Mouse (Mus musculus): ENCODE data around the gene Plekhm1.
"Not testable (repeated sequence)": the region's sequence is repeated elsewhere in the genome, so short reads cannot be mapped to it uniquely, and the experiment has no call there.

Plekhm1 gene

GRCm38 (mm10) chr11:103411981-103412949 lies at the start of gene Plekhm1:
Gene Plekhm1, minus strand, starts transcription at chr11:103412687.
- peak; percentile 98 for DNase-seq

DNA sequence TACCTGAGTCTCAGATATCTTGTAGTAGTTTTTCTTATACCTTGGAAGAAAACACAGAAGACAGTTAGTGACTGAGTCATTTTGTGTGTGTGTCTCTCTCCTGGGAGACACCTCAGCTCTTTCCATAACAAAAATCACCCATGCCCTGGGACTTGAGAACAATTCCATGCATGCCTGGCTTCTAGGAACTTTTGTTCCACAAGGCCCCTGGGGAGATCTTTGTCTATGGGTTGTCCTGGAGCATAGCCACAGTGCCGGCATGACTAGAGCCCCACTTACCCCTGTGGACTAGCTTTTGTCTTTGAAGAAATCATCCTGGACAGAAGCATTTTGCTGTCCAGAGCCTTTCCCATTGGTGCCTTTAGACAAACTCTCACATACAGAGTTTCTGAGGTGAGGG lies 38.6 kb upstream of the Plekhm1 start:
- not testable (repeated sequence) for DNase-seq

GRCm38 (mm10) chr11:103449721-103450120 lies 37.2 kb upstream of the Plekhm1 start:
- not testable (repeated sequence) for DNase-seq

DNA sequence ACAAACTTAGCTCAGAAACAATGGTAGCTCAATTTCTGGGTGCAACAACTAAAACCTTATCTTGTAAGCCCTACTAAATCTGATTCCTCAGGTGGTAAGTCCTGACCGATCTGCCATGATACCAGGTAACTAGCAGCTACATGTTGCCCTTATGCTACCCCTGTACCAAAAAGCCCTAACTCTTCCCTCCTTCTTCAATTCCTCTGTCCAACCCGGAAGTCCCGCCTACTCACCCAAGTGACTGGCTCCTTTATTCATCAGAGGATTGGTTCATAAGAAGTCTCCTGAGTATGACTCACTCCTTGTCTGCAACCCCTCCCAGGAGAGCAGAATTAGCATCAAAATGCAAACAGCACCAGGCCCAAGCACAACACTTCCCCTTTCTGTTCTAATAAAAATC lies 31.2 kb upstream of the Plekhm1 start:
- DNase-seq, result no peak

- no peak for DNase-seq
Measured at GRCm38 (mm10) chr11:103436282-103436681, 23.8 kb upstream of the Plekhm1 start.

DNA sequence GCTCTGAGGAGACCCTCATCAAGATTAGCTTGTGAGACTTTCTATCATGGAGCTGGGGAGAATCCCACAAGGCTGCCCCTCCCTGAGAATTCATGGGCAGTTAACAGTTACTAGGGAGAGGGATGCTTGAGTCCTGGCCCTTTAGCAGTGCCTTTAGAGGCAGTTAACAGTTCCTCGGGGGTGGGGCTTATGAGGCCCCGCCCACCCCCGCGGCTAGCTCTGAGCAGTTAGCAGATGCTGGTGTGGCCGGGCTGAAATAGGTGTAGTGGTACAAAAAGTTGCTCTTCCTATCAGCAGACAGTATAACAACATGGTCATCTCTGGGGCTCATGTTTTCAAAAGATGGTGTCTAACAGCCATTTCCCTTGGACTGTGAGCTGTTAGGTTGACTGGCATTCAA lies 12.5 kb upstream of the Plekhm1 start:
- DNase-seq, result peak in 1 of 2 experiments; percentile 28

GRCm38 (mm10) chr11:103419667-103420066 lies 7.2 kb upstream of the Plekhm1 start:
- no peak for DNase-seq

GRCm38 (mm10) chr11:103419226-103419625 lies 6.7 kb upstream of the Plekhm1 start:
- no peak for DNase-seq

DNA sequence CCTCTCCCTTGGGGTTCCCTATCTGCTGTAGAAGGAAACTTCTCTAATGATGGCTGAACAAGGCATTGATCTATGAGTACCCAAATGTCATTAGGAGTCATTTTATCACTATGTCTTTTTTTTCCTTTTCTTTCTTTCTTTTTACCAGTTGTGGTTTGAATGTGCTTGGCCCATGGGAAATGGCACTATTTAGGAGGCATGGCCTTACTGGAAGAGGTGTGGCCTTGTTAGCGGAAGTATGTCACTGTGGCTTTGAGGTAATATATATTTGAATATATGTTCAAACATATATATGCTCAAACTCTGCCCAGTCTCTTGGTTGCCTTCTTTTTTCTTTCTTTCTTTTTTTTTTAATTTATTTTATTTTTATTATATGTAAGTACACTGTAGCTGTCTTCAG lies 1.0 kb upstream of the Plekhm1 start:
- no peak for DNase-seq

GRCm38 (mm10) chr11:103412950-103413423 lies 500 bp upstream of the Plekhm1 start:
- no peak for DNase-seq

GRCm38 (mm10) chr11:103411301-103411700 lies 1.2 kb downstream of the Plekhm1 start:
- DNase-seq, result no peak

- no peak for DNase-seq
Measured at GRCm38 (mm10) chr11:103408880-103409279, 3.6 kb downstream of the Plekhm1 start.

- DNase-seq, result not testable (repeated sequence)
Measured at GRCm38 (mm10) chr11:103407136-103407535, 5.4 kb downstream of the Plekhm1 start.

DNA sequence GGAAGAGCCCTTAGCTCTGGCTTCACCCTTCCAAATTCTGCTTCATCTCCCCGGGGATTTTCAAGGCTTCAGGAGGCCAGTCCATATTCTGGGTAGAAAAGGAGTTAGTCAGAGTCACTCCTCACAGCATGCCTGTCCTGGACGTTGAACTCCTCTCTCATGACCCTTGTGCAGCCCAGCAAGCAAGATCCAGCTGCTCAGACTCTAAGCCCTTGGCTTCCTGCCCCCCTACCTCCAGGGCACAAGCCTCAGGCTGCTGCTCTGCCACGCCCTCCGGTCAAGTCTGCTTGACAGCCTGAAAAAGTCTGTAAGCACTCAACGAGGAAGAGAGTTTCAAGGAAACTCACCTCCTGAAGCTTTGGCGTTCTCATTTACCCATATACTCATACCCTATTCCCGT lies 5.9 kb downstream of the Plekhm1 start:
- DNase-seq, result peak; percentile 50 to 74

GRCm38 (mm10) chr11:103405814-103406213 lies 6.7 kb downstream of the Plekhm1 start:
- no peak for DNase-seq

GRCm38 (mm10) chr11:103404618-103405017 lies 7.9 kb downstream of the Plekhm1 start:
- DNase-seq, result no peak

GRCm38 (mm10) chr11:103403776-103404175 lies 8.7 kb downstream of the Plekhm1 start:
- DNase-seq, result no peak

DNA sequence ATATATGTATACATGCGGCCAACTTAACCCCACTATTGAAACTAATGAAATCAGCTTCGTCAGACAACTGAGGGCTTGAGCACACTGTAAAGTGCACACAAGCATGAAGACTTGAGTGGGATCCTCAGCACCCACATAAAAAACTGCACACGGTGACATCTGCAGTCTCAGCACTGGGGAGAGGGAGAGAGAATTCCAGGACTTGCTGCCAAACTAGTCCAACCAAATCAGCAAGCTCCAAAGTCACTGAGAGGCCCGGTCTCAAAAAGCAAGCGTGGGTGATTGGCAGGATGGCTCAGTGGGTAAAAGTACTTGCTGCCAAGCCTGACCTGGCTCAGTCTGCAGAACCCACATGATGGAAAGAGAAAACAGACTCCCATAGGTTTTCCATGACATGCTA lies 9.7 kb downstream of the Plekhm1 start:
- no peak for DNase-seq

- peak; percentile 78 to 83 for DNase-seq
Measured at GRCm38 (mm10) chr11:103402198-103402597, 10.3 kb downstream of the Plekhm1 start.

- no peak for DNase-seq
Measured at GRCm38 (mm10) chr11:103399986-103400385, 12.5 kb downstream of the Plekhm1 start.

DNA sequence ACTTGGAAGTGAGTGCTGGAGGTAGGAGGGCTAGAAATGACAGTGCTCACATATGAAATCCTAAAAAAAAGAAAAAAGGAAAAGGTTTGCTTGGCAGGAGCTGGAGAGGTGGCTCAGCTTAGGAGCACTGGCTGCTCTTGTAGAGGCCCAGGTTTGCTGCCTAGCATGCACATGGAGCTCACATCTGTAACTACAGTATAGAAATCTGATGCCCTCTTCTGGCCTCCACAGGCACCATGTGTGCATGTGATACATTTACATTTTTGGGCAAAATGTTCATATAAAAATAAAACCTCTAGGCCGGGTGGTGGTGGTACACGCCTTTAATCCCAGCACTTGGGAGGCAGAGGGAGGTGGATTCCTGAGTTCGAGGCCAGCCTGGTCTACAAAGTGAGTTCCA lies 13.4 kb downstream of the Plekhm1 start:
- peak in 1 of 2 experiments; percentile 50 for DNase-seq

- no peak for DNase-seq
Measured at GRCm38 (mm10) chr11:103396682-103397081, 15.8 kb downstream of the Plekhm1 start.

DNA sequence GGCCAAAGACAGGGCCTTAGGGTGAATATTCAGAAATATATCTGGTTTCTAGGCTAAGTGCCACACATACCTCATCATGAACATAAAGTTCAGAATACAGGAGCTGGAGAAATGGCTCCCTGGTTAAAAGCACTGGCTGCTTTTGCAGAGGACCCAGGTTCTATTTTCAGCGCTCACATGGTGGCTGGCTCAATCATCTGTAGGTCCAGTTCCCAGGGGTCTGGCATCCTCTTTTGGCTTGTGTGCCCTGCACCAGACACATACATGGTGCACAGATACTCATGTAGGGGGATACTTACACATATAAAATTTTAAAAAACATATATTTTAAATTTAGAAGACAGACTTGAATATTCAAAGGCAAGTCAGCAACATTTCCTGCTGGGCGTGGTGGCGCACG lies 16.3 kb downstream of the Plekhm1 start:
- DNase-seq, result no peak

DNA sequence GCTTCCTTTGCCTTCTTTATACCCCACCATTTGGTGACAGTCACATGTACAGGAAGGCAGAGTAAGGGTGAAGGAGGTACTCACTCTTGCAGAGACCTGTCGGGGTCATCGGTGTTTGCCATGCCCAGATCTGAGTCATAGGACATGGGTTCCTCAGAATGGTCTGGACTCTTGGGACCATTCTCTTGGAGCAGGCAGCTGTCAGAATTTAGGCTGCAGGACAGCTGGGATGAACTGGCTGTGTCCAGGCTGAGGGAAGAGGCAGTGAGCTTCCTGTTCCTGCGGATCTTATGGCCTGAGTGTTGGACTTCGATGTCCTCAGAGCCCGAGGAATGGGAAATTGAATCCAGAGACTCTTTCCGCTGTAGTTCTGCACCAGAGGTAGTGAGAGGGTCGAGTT lies 17.9 kb downstream of the Plekhm1 start:
- no peak for DNase-seq

All from kidney, postnatal 4 days (tissue).